Mouse (Mus musculus) testis, postnatal 14 days (tissue): Measurements from ENCODE around the gene Rnf25.

Experiments
- DNase-seq: peaks from one replicate; pipeline ENCODE4 v3.0.0; 2021; ENCODE audit warnings: low spot score

The Rnf25 gene

GRCm38 (mm10) chr1:74601267-74601962 lies at the start of gene Rnf25, which contains the start of gene Stk36:
TSS of gene Rnf25 (minus strand) at chr1:74601397.
TSS of gene Stk36 (plus strand) at chr1:74601445.
- peak; percentile 82 for DNase-seq

GRCm38 (mm10) chr1:74643926-74644325 lies 42.7 kb upstream of the Rnf25 start:
- DNase-seq = no peak

- DNase-seq = no peak
Observed at GRCm38 (mm10) chr1:74643524-74643923, 42.3 kb upstream of the Rnf25 start.

GRCm38 (mm10) chr1:74632734-74633133 lies 31.5 kb upstream of the Rnf25 start:
- no peak for DNase-seq

- no peak for DNase-seq
Observed at GRCm38 (mm10) chr1:74628001-74628400, 26.8 kb upstream of the Rnf25 start.

- no peak for DNase-seq
Observed at GRCm38 (mm10) chr1:74626076-74626475, 24.9 kb upstream of the Rnf25 start.

- DNase-seq = no peak
Observed at GRCm38 (mm10) chr1:74624183-74624582, 23.0 kb upstream of the Rnf25 start.

GRCm38 (mm10) chr1:74600501-74601266 lies 513 bp downstream of the Rnf25 start:
- no peak for DNase-seq

GRCm38 (mm10) chr1:74594434-74594833 lies 6.8 kb downstream of the Rnf25 start:
- DNase-seq = no peak

- peak; percentile 100 for DNase-seq
Observed at GRCm38 (mm10) chr1:74587773-74588445, 13.3 kb downstream of the Rnf25 start, which contains the start of the genes Zfp142 and Bcs1l. TSS of gene Zfp142 (minus strand) at chr1:74588246. TSS of gene Bcs1l (plus strand) at chr1:74588289.

- peak; percentile 70 for DNase-seq
Observed at GRCm38 (mm10) chr1:74587233-74587772, 13.9 kb downstream of the Rnf25 start.

GRCm38 (mm10) chr1:74584616-74585398 lies 16.4 kb downstream of the Rnf25 start:
- DNase-seq = no peak

- no peak for DNase-seq
Observed at GRCm38 (mm10) chr1:74582621-74583020, 18.6 kb downstream of the Rnf25 start.

GRCm38 (mm10) chr1:74569739-74570719 lies 31.2 kb downstream of the Rnf25 start:
- DNase-seq = no peak

GRCm38 (mm10) chr1:74565834-74566233 lies 35.4 kb downstream of the Rnf25 start:
- DNase-seq = no peak

- no peak for DNase-seq
Observed at GRCm38 (mm10) chr1:74559061-74559460, 42.1 kb downstream of the Rnf25 start.

GRCm38 (mm10) chr1:74544184-74544583 lies 57.0 kb downstream of the Rnf25 start, which contains the start of gene Usp37:
TSS of gene Usp37 (minus strand) at chr1:74544284.
- no peak for DNase-seq
